Mouse (Mus musculus) heart, adult 2 months (tissue): ENCODE measurements around the gene 4930430F08Rik.

ENCODE experiments used
- CTCF ChIP-seq: fragments of 200-600 bp; IDR thresholded peaks from 2 replicates; pipeline ENCODE4 v1.8.1; 2022; ENCODE audit warnings: antibody characterized with exemption, mild to moderate bottlenecking, moderate library complexity
- EP300 ChIP-seq: fragments of 200-500 bp; IDR thresholded peaks from 2 replicates; pipeline ENCODE4 v1.6.1; 2011; ENCODE audit warnings: low read depth, low read length, control low read depth; ENCODE audit not compliant: insufficient read depth
- POLR2A ChIP-seq: fragments of 200-500 bp; IDR thresholded peaks from 2 replicates; pipeline ENCODE4 v1.6.1; 2011; ENCODE audit warnings: mild to moderate bottlenecking, low read depth, low read length, control low read depth; ENCODE audit not compliant: insufficient read depth

GRCm38 (mm10) chr10:100575294-100575693 is 14.9 kb downstream of the 4930430F08Rik start:
- TF ChIP-seq CTCF, result no peak
- TF ChIP-seq POLR2A, result no peak
- no peak for TF ChIP-seq EP300
